Mouse (Mus musculus): ENCODE data around the gene Col27a1.

Gene Col27a1

GRCm38 (mm10) chr4:63225373-63225772 is 11.6 kb downstream of the Col27a1 start:
- DNase-seq (ENCODE audit: low read depth, low spot score): no peak

- DNase-seq (ENCODE audit: low read depth, low spot score): no peak
Measured at GRCm38 (mm10) chr4:63226164-63226882, 12.5 kb downstream of the Col27a1 start.

- no peak for DNase-seq (ENCODE audit: low read depth, low spot score)
Measured at GRCm38 (mm10) chr4:63226883-63227235, 13.1 kb downstream of the Col27a1 start.

GRCm38 (mm10) chr4:63228943-63229342 is 15.1 kb downstream of the Col27a1 start:
- DNase-seq (ENCODE audit: low read depth, low spot score): no peak

GRCm38 (mm10) chr4:63229991-63230581 is 16.3 kb downstream of the Col27a1 start:
- no peak for DNase-seq (ENCODE audit: low read depth, low spot score)

GRCm38 (mm10) chr4:63231121-63231520 is 17.3 kb downstream of the Col27a1 start:
- no peak for DNase-seq (ENCODE audit: low read depth, low spot score)

DNA sequence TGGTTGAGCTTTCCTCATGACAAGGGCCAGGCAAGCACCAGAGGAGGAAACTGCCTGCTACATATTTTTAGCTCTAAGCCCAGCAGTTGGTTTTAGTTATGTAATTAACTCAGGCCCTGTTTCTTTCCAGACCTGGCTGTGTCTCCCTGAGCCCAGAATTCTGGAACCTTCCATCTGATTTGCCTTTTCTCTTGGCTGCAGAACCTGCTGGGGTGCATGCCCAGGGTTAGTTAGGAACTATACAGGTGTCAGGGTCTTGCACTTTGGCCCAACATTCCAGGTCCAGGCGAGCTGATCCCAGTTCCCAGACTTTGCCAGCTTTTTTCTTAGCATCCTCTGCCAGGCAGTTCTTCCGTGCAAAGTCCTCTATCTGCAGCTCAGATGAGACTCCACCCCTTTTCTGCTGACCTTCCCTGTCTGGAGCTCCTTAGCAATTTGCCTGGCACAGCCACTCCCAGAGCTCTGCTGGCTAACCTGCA is 18.8 kb downstream of the Col27a1 start:
- no peak for DNase-seq (ENCODE audit: low read depth, low spot score)

DNA sequence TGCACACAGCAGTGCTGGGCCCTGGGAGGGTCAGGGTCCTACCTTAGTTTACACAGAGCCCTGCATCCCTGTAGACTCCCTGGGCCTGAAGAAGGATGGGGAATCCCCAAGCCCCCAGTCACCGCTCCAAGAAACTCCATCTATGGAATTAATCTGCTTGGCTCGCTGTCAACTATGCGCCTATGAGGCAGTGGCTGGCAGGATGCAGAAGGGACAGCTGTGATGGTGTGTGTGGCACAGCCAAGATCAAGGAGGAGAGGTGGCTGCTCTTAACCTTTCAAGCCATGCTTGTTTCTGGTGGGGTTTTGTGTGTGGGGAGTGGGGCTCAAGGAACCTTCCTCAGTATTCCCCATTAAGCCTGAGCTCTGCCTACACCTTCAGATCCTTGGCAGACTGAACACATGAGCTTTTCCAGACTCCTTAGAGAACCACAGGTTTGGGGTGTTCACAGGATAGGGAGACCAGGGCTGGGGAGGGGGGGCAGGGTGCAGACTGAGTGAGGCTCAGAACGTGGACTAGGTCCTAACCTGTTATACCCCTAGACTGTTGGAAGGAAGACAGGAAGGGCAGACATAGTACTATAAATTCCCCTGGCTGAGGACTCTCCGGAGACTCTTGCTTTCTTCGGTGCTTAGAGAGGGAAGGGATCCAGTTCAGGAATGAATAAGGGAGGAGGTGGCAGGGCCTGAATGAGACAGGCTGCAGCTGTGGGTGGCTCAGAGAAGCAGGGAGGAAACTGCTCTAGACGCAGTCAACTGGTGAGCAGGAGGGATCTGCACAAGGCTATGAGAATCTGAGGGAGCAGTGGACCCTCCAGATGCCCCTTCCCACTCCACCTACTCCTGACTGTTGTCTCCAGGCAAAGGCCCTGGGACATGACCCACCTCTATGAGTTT is 20.0 kb downstream of the Col27a1 start:
- no peak for DNase-seq (ENCODE audit: low read depth, low spot score)

DNA sequence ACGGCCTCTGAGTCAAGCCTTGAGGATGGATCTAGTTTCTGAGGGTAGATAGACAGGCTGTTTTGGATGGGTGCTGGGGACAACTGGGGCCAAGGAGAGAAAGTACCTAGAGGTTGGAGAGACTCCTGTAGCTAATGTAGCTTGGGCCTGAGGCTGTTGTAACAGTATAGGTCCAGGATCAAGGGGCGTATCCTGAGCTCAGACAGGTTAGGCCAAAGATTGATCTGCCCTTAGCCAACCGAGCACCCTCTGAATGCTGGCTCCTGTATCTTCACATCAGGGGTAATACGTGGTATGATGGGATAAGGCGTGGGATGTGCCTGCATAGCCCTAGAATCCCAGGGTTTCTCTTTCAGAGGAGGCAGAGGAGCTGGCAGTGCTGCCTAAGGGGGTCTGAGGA is 21.0 kb downstream of the Col27a1 start:
- no peak for DNase-seq (ENCODE audit: low read depth, low spot score)

GRCm38 (mm10) chr4:63236235-63236634 is 22.4 kb downstream of the Col27a1 start:
- DNase-seq (ENCODE audit: low read depth, low spot score): no peak

DNA sequence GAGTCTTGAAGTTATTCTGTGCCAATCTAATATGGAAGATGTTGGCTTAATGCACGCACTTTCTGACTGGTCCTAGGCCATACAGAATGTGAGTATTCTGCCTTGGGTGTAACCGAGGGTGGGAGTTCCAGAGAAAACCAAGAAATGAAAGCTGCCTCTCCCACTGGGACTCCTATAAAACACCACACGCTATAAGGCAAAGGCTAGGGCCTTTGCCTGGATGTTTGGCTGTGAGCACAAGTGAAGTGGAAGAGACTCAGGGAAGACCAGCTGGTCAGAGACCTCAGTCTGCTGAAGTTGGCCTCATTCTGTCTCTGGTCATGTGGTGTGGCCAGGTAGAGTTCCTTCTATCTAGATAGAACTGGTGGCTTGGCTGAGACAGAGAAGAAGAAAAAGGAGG is 23.4 kb downstream of the Col27a1 start:
- DNase-seq (ENCODE audit: low read depth, low spot score): no peak

DNA sequence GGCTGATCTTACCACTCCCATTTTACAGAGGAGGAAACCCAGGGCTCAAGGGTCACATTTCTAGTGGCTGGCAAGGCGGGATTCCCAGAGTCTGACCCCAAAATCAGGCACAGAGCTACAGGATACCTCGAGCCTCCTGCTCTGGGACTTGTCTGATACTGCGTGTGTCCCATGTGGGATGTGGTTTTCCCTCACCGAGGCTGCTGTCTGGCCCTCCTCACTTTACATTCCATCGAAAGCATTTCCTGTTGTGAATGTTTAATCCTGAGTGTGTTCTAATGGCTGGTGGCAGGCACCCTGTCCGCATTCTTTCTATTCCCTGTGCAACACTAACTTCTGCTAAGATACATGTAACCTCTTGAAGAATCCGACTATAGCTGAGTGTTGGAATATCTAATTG is 24.3 kb downstream of the Col27a1 start:
- no peak for DNase-seq (ENCODE audit: low read depth, low spot score)

- no peak for DNase-seq (ENCODE audit: low read depth, low spot score)
Measured at GRCm38 (mm10) chr4:63238722-63239121, 24.9 kb downstream of the Col27a1 start.

DNA sequence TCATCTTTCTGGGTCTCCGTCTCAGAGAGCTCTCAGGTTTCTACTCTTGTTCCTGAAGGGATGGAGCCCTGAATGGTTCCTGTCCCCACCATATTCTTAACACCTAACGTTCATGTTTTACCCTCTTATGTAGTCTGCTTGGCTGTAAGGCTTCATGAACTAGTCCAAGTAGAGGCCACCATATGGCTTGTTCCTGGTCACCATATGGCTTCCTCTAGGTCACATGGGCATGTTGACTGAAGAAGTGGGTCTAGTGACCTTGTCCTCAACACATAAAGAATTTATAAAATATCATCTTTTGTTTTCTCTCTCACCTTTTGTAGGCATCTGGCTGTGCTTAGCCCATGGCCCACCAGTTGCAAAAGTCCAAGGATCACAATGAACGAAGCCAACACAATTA is 27.2 kb downstream of the Col27a1 start:
- no peak for DNase-seq (ENCODE audit: low read depth, low spot score)

- DNase-seq (ENCODE audit: low read depth, low spot score): no peak
Measured at GRCm38 (mm10) chr4:63247991-63248390, 34.2 kb downstream of the Col27a1 start.

DNA sequence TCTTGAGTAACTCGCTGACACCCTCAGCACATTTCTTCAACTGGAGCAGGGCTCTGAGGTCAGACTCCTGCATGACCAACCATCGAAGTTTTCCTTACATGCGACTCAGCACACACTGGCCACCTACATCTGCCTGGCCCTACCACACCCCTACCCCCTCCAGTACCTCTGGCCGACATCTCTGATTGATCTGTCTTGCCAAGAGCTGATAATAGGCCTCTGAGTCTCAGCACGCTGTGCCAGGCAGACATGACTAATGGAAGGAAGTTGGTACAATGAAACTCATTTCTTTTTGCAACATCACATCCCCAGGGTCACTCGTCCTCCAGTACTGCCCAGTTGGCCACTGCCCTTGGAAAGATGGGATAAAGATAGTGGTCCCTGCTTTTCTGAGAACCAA is 35.1 kb downstream of the Col27a1 start:
- DNase-seq (ENCODE audit: low read depth, low spot score): no peak

DNA sequence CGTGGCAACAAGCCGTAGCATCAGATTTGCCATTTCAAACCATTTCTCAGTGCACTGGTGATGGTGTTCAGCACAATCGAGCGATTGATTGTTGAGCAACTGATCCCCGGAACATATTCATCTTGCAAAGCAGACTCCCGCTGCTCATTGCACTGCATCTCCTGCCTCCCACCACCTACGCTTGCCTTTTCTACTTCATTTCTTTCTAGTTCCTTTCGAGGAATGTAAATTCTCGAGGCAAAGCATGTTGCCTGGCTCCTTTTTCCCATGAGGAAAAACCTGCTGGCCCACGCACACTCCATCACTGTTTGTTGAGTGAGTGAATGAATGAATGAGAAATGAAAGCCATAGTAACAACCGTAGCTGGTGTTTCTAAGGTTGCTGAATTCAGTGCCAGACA is 38.0 kb downstream of the Col27a1 start:
- DNase-seq (ENCODE audit: low read depth, low spot score): no peak

- DNase-seq (ENCODE audit: low read depth, low spot score): no peak
Measured at GRCm38 (mm10) chr4:63253716-63254115, 39.9 kb downstream of the Col27a1 start.

DNA sequence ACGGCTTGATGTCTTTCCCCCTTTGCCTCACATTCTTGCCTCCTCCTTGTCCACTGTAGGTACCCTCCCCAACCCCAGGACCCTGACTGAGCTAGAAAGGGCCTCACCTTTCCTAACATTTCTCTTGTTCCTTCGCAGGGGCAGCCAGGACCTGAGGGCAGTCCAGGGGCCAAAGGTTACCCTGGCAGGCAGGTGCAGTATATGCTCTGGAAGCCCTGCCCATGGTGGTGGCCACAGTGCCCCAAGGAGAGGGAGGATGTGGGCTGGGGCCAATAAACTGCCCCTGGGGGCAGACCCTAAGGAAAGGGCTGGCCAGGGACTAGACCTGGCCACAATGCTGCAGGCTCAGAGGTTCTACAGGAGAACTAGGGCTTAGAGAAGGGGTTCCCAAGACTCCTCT is 40.3 kb downstream of the Col27a1 start:
- DNase-seq (ENCODE audit: low read depth, low spot score): no peak

DNA sequence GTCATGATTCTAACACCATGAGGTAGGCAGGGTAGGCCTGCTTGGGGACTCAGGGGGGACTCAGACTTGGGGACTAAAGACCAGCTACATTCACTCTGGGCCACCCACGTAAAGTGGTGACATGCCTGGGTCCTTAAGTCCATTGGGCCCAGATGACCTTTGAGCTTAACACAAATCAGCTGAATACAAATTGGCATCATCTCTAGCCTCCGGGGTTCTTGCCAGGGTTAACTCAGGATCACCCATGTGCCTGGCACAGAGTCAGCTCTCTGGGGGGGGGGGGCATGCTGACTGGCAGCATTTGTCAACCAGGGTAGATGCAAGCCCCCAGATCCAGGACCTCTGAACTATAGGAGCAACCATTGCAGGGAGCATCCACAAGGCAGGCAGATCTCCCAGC is 42.6 kb downstream of the Col27a1 start:
- no peak for DNase-seq (ENCODE audit: low read depth, low spot score)

DNA sequence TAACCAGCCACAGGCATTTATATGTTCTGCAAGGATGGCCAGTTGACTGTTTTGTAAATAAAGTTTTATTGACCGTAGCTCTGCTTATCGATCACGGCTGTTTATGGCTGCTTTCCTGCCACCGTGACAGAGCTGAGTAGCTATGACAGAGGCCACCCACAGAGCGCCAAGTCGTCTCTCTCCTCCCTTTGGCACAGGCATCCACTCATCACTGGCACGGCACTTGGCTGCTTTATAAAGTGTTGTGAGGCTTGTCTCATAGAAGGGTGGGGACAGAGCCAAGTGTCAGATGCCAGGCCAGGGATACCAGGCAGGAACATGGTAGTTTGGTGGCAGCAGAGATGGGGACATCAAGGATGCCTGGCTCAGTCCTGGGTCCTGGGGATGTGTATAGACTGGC is 43.5 kb downstream of the Col27a1 start:
- DNase-seq (ENCODE audit: low read depth, low spot score): no peak

- DNase-seq (ENCODE audit: low read depth, low spot score): no peak
Measured at GRCm38 (mm10) chr4:63258096-63258495, 44.3 kb downstream of the Col27a1 start.

- DNase-seq (ENCODE audit: low read depth, low spot score): no peak
Measured at GRCm38 (mm10) chr4:63259066-63259465, 45.3 kb downstream of the Col27a1 start.

Measured in R1 (cell line).